Mouse (Mus musculus) MEL (cell line): ENCODE measurements at regions not wholly inside any gene's neighbourhood (a gene's known extent, or its start where the extent isn't known, plus 50 kb on each side); places are given as distances from the start of the nearest gene placed in this dataset.

Experiments
- CTCF ChIP-seq, 3 experiments: IDR thresholded peaks in 2 of 3; conservative IDR thresholded peaks in 1 of 3; 2 replicates each; pipeline ENCODE4 v1.5.1; 2011 to 2012; ENCODE audit warnings: low read length in 3 of 3, low read depth in 2 of 3, mild to moderate bottlenecking in 2 of 3, improper control_type of control experiment in 1 of 3, inconsistent platforms in 1 of 3, mixed read lengths in 1 of 3, moderate library complexity in 1 of 3; ENCODE audit not compliant: control insufficient read depth in 1 of 3, insufficient read depth in 1 of 3, poor library complexity in 1 of 3, severe bottlenecking in 1 of 3
- EP300 ChIP-seq, 2 experiments: IDR thresholded peaks; 2 replicates each; pipeline ENCODE4 v1.6.1; 2011; ENCODE audit warnings: improper control_type of control experiment in 2 of 2, low read length in 2 of 2, low read depth in 1 of 2, mild to moderate bottlenecking in 1 of 2
- GATA1 ChIP-seq: IDR thresholded peaks from 2 replicates; pipeline ENCODE4 v1.6.1; 2011; ENCODE audit warnings: low read depth, low read length, improper control_type of control experiment
- POLR2A ChIP-seq, 2 experiments: IDR thresholded peaks; 2 replicates each; pipeline ENCODE4 v1.6.1; 2011 to 2012; ENCODE audit warnings: low read length in 2 of 2, mild to moderate bottlenecking in 2 of 2, control low read depth in 1 of 2, improper control_type of control experiment in 1 of 2, low read depth in 1 of 2, moderate library complexity in 1 of 2; ENCODE audit not compliant: control insufficient read depth in 1 of 2, insufficient read depth in 1 of 2, poor library complexity in 1 of 2

DNA sequence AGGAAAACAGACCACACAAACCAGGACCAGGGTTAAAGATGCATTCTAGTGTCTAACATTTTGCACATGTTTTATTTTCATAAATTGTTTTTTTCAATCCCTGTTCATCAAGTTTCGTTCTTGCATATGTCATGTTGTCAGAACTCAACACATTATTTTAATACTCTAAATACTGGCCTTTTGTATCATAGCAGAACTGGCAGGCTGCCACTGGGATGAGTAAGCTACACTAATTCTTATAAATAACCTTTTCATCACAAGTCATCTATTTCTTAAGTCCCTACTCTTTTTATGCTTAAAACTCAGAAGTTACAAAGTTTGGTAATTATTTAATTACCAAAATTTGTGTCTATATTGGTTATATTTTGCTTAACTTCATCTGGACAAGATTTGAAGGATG, 148.4 kb upstream of the Mme start:
- TF ChIP-seq GATA1 (no peak), POLR2A (IDR thresholded peaks at IDR 0.05; ENCODE audit: control insufficient read depth in 1 of 2, insufficient read depth in 1 of 2, low read depth in 1 of 2, low read length in 2 of 2, poor library complexity in 1 of 2) (no peak), EP300 (IDR thresholded peaks at IDR 0.05; ENCODE audit: low read depth in 1 of 2, low read length in 2 of 2) (no peak), CTCF (IDR thresholded peaks at IDR 0.05 in 2 of 3, conservative IDR thresholded peaks at IDR 0.05 in 1 of 3; ENCODE audit: control insufficient read depth in 1 of 3, insufficient read depth in 1 of 3, low read depth in 2 of 3, low read length in 3 of 3, poor library complexity in 1 of 3, severe bottlenecking in 1 of 3) (no peak)
